Mouse (Mus musculus) midbrain, embryonic 10.5 days (tissue): Measurements from ENCODE around the gene Alox12b. TPM values are rescaled to one million over a fixed set of nuclear protein-coding genes. Genes with fewer than 3 reads are reported as not detected.
A peak's percentile ranks its signal among the peaks of the same experiment; 100 is the strongest.

Source experiments
- DNase-seq: peaks from one replicate; pipeline ENCODE4 v3.0.0-alpha.2; 2017; ENCODE audit warnings: low spot score
- H3K27ac ChIP-seq: fragments of 300-500 bp; sonication (generic); replicated peaks from 2 replicates; pipeline ENCODE4 v1.5.1; 2016; ENCODE audit warnings: mild to moderate bottlenecking
- H3K27me3 ChIP-seq: fragments of 300-500 bp; sonication (generic); 2 replicates; pipeline ENCODE4 v1.6.1; 2016; ENCODE audit warnings: low read depth, mild to moderate bottlenecking; ENCODE audit not compliant: poor library complexity, severe bottlenecking
- H3K36me3 ChIP-seq: fragments of 300-500 bp; sonication (generic); 2 replicates; pipeline ENCODE4 v1.6.1; 2016; ENCODE audit warnings: mild to moderate bottlenecking, moderate library complexity
- H3K4me1 ChIP-seq: fragments of 300-500 bp; sonication (generic); 2 replicates; pipeline ENCODE4 v1.6.1; 2016
- H3K4me3 ChIP-seq: fragments of 300-500 bp; sonication (generic); 2 replicates; pipeline ENCODE4 v1.5.1; 2016; ENCODE audit warnings: mild to moderate bottlenecking, moderate library complexity
- H3K9me3 ChIP-seq: fragments of 300-500 bp; sonication (generic); replicated peaks from 2 replicates; pipeline ENCODE4 v1.6.1; 2016; ENCODE audit warnings: mild to moderate bottlenecking
- WGBS: fragments of 180-500 bp; shearing (Covaris S2); methylation state at CpG from one replicate; pipeline ENCODE4 v1.1.7; 2016; 5-methylcytosine and 5-hydroxymethylcytosine counted together
- polyA plus RNA-seq: library from polyadenylated mRNA; unstranded; fragments of >200 nt; fragmentation: Nextera tagmentation; extraction: Ambion mirVana; gene quantifications from 2 replicates; pipeline ENCODE4 v1.2.1, GENCODE M21; 2016

Alox12b gene
- polyA plus RNA-seq, 1 experiment from 2014 or later, result not detected

- Histone ChIP-seq H3K27me3 (peaks cover 48% of the 10 kb centered on the region), H3K9me3 (no peaks in the 10 kb centered on the region)
Observed at GRCm38 (mm10) chr11:69125919-69126705, 30.7 kb upstream of the Alox12b start.

GRCm38 (mm10) chr11:69126706-69127095 lies 30.1 kb upstream of the Alox12b start:
- Histone ChIP-seq H3K36me3 (no peaks in the 10 kb centered on the region), H3K4me3 (peak overlapping the region; percentile 87), H3K4me1 (peaks cover 30% of the 10 kb centered on the region), H3K9me3 (no peaks in the 10 kb centered on the region), H3K27me3 (peaks cover 47% of the 10 kb centered on the region), H3K27ac (no peak overlapping the region)
- WGBS, result 50% methylated on average over 2 of the region's 2 CpGs
- no peak for DNase-seq

More at GRCm38 (mm10) chr11:69125919-69126705, 30.7 kb upstream of the Alox12b start:
- Histone ChIP-seq H3K27ac (no peak overlapping the region; the same call in 1 of the 2 replicates), H3K36me3 (no peaks in the 10 kb centered on the region), H3K4me3 (peak overlapping the region; percentile 87), H3K4me1 (peaks cover 36% of the 10 kb centered on the region)
- peak; percentile 32 for DNase-seq
- WGBS, result 14% methylated on average over 20 of the region's 20 CpGs

GRCm38 (mm10) chr11:69128426-69129122 lies 28.2 kb upstream of the Alox12b start:
- H3K4me3 ChIP-seq, result no peak overlapping the region
- no peak for DNase-seq
- 66% methylated on average over 8 of the region's 8 CpGs for WGBS
- no peaks in the 10 kb centered on the region for H3K9me3 ChIP-seq
- H3K36me3 ChIP-seq, result no peaks in the 10 kb centered on the region
- peaks cover 59% of the 10 kb centered on the region for H3K27me3 ChIP-seq
- H3K27ac ChIP-seq, result no peak overlapping the region
- peaks cover 17% of the 10 kb centered on the region for H3K4me1 ChIP-seq

- Histone ChIP-seq H3K27ac (peak overlapping the region; percentile 55; the same call in 1 of the 2 replicates), H3K4me3 (peak overlapping the region; percentile 63), H3K36me3 (no peaks in the 10 kb centered on the region), H3K27me3 (peaks cover 59% of the 10 kb centered on the region), H3K4me1 (peaks cover 17% of the 10 kb centered on the region), H3K9me3 (no peaks in the 10 kb centered on the region)
- peak; percentile 44 for DNase-seq
- WGBS, result 8% methylated on average over 5 of the region's 5 CpGs
Observed at GRCm38 (mm10) chr11:69133566-69133922, 23.2 kb upstream of the Alox12b start.

- Histone ChIP-seq H3K9me3 (no peaks in the 10 kb centered on the region), H3K27me3 (peaks cover 59% of the 10 kb centered on the region), H3K27ac (peak overlapping the region; percentile 55), H3K4me3 (peak overlapping the region; percentile 63), H3K4me1 (peaks cover 17% of the 10 kb centered on the region), H3K36me3 (no peaks in the 10 kb centered on the region)
- peak; percentile 65 for DNase-seq
- 1% methylated on average over 34 of the region's 34 CpGs for WGBS
Observed at GRCm38 (mm10) chr11:69133923-69134621, 22.7 kb upstream of the Alox12b start.

GRCm38 (mm10) chr11:69134622-69134968 lies 22.2 kb upstream of the Alox12b start:
- Histone ChIP-seq H3K36me3 (no peaks in the 10 kb centered on the region), H3K9me3 (no peaks in the 10 kb centered on the region), H3K4me1 (peaks cover 17% of the 10 kb centered on the region), H3K4me3 (peak overlapping the region; percentile 63), H3K27ac (peak overlapping the region; percentile 55; the same call in 1 of the 2 replicates), H3K27me3 (peaks cover 55% of the 10 kb centered on the region)
- WGBS, result 28% methylated on average over 8 of the region's 8 CpGs
- DNase-seq, result no peak

- Histone ChIP-seq H3K36me3 (no peaks in the 10 kb centered on the region), H3K27me3 (peaks cover 47% of the 10 kb centered on the region), H3K9me3 (no peaks in the 10 kb centered on the region), H3K4me1 (peaks cover 17% of the 10 kb centered on the region), H3K27ac (no peak overlapping the region), H3K4me3 (no peak overlapping the region)
- DNase-seq, result no peak
- WGBS, result 83% methylated on average over 6 of the region's 6 CpGs
Observed at GRCm38 (mm10) chr11:69135361-69135760, 21.4 kb upstream of the Alox12b start.

GRCm38 (mm10) chr11:69147546-69147945 lies 9.2 kb upstream of the Alox12b start:
- Histone ChIP-seq H3K4me1 (peaks cover 7% of the 10 kb centered on the region), H3K27me3 (peaks cover 14% of the 10 kb centered on the region), H3K27ac (no peak overlapping the region), H3K9me3 (no peaks in the 10 kb centered on the region), H3K36me3 (no peaks in the 10 kb centered on the region), H3K4me3 (no peak overlapping the region)
- DNase-seq, result no peak
- WGBS, result 81% methylated on average over 7 of the region's 7 CpGs

GRCm38 (mm10) chr11:69148451-69148960 lies 8.3 kb upstream of the Alox12b start:
- Histone ChIP-seq H3K9me3 (no peaks in the 10 kb centered on the region), H3K36me3 (no peaks in the 10 kb centered on the region), H3K27me3 (peaks cover 14% of the 10 kb centered on the region), H3K4me3 (no peak overlapping the region), H3K4me1 (peaks cover 7% of the 10 kb centered on the region), H3K27ac (no peak overlapping the region)
- no peak for DNase-seq
- WGBS, result 93% methylated on average over 5 of the region's 5 CpGs

GRCm38 (mm10) chr11:69149728-69150127 lies 7.1 kb upstream of the Alox12b start:
- no peaks in the 10 kb centered on the region for H3K36me3 ChIP-seq
- peaks cover 7% of the 10 kb centered on the region for H3K4me1 ChIP-seq
- DNase-seq, result no peak
- H3K27me3 ChIP-seq, result peaks cover 14% of the 10 kb centered on the region
- H3K27ac ChIP-seq, result no peak overlapping the region
- 85% methylated on average over 6 of the region's 6 CpGs for WGBS
- no peaks in the 10 kb centered on the region for H3K9me3 ChIP-seq
- no peak overlapping the region for H3K4me3 ChIP-seq

GRCm38 (mm10) chr11:69150444-69150843 lies 6.3 kb upstream of the Alox12b start:
- 10% methylated on average over 7 of the region's 7 CpGs for WGBS

GRCm38 (mm10) chr11:69151004-69151403 lies 5.8 kb upstream of the Alox12b start:
- H3K27me3 ChIP-seq, result peaks cover 23% of the 10 kb centered on the region
- WGBS, result 74% methylated on average over 6 of the region's 6 CpGs
- H3K4me3 ChIP-seq, result peak overlapping the region; percentile 32
- H3K4me1 ChIP-seq, result peaks cover 7% of the 10 kb centered on the region
- H3K9me3 ChIP-seq, result no peaks in the 10 kb centered on the region
- DNase-seq, result no peak
- no peak overlapping the region for H3K27ac ChIP-seq
- H3K36me3 ChIP-seq, result no peaks in the 10 kb centered on the region

More at GRCm38 (mm10) chr11:69150444-69150843, 6.3 kb upstream of the Alox12b start:
- peak overlapping the region; percentile 32 for H3K4me3 ChIP-seq
- peaks cover 17% of the 10 kb centered on the region for H3K27me3 ChIP-seq
- H3K27ac ChIP-seq, result no peak overlapping the region
- no peaks in the 10 kb centered on the region for H3K36me3 ChIP-seq
- peaks cover 7% of the 10 kb centered on the region for H3K4me1 ChIP-seq
- no peaks in the 10 kb centered on the region for H3K9me3 ChIP-seq
- peak; percentile 61 for DNase-seq
